Mouse (Mus musculus): ENCODE data around the gene Paqr6.
A peak's percentile ranks its signal among the peaks of the same experiment; 100 is the strongest.

The Paqr6 gene

GRCm38 (mm10) chr3:88364337-88364736 is at the start of gene Paqr6:
Gene Paqr6, plus strand, starts transcription at chr3:88364584.
- DNase-seq (ENCODE audit: low spot score): peak; percentile 76

DNA sequence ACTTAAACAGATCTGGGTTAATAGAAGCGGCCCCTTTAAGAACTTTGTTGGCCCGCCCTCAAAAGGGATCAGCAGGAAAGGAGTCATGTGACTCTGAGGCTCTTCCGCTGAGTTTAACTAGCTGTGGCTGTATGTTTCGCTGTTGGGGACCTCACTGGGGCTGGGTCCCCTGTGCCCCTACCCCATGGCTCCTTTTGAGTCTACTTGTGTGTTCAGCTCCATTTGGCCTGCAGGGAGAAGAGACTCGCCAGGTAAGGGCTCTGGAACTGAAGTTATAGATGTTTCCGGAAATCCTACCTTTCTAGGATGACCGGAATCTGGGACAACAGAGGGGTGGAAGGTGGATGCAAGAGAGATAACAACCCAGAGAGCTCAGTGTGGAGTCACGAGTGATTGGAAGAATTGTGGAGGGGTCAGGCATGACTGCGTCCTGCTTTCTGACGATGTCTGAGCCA is 39.4 kb upstream of the Paqr6 start, which contains the start of gene Glmp:
Gene Glmp, plus strand, starts transcription at position 73 of the 455 bp plus-strand sequence.
- peak; percentile 17 for DNase-seq (ENCODE audit: low spot score)

DNA sequence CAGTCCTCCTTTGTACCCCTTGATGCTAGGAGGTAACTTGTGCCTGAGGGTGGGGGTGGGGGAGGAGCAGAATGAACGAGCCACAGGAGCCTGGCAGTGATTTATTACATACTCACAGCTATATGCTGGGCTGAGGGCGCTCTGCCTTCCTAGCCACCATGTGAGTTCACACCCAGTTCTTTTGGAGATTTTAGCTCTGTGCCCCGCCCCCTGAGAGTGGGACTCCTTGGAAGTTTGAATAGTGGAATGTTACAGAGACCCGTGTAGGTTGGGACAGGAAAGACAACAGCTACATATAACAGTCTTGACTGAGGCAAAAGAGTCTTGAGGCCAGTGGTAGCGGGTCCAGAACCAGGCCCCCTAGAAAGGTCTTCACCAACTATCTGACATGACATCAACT is 35.4 kb upstream of the Paqr6 start:
- DNase-seq (ENCODE audit: low spot score): no peak

DNA sequence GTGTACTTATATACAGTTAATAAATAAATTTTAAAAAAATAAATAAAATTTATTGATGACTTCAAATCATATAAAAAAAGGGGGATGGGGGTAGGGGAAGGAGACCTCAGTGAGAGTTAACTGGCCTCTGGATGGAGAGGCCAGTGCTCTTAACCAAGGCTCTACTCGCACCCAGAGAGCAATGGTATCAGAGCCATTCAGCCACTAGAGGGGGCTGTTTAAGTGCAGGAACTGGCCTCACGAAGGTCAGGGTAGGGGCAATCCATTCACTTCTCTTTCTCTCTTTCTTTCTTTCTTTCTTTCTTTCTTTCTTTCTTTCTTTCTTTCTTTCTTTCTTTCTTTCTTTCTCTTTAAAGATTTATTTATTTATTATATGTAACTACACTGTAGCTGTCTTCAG is 33.1 kb upstream of the Paqr6 start:
- no peak for DNase-seq (ENCODE audit: low spot score)

GRCm38 (mm10) chr3:88334029-88334658 is 30.2 kb upstream of the Paqr6 start:
- DNase-seq (ENCODE audit: low spot score): no peak

GRCm38 (mm10) chr3:88334902-88335435 is 29.4 kb upstream of the Paqr6 start:
- no peak for DNase-seq (ENCODE audit: low spot score)

DNA sequence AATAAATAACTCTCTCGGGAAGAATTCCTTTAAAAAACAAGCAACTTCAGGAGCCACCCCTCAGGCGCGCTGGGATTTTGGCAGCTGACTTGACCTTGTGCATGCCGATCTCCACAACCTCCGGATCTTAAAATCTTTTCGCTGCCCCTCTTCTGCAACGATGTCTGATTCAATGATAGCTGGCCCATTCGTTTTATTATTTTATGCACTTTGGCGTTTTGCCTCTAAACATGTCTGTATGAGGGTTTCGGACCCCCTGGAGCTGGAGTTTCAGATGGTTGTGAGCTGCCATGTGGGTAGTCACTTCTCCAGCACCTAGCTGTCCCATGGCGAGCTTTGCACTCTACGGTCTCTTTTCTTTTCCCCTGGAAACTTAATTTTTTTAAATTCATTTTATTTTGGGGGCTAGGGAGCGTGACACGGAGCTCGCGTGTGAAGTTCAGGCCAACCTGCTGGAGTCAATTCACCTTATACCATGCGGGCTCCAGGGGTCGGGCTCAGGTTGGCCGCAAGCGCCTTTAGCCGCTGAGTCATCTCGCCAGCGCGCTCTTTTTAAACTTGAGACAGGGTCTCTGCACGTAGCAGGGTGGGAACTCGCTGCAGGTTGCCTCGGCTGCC is 28.8 kb upstream of the Paqr6 start:
- no peak for DNase-seq (ENCODE audit: low spot score)

DNA sequence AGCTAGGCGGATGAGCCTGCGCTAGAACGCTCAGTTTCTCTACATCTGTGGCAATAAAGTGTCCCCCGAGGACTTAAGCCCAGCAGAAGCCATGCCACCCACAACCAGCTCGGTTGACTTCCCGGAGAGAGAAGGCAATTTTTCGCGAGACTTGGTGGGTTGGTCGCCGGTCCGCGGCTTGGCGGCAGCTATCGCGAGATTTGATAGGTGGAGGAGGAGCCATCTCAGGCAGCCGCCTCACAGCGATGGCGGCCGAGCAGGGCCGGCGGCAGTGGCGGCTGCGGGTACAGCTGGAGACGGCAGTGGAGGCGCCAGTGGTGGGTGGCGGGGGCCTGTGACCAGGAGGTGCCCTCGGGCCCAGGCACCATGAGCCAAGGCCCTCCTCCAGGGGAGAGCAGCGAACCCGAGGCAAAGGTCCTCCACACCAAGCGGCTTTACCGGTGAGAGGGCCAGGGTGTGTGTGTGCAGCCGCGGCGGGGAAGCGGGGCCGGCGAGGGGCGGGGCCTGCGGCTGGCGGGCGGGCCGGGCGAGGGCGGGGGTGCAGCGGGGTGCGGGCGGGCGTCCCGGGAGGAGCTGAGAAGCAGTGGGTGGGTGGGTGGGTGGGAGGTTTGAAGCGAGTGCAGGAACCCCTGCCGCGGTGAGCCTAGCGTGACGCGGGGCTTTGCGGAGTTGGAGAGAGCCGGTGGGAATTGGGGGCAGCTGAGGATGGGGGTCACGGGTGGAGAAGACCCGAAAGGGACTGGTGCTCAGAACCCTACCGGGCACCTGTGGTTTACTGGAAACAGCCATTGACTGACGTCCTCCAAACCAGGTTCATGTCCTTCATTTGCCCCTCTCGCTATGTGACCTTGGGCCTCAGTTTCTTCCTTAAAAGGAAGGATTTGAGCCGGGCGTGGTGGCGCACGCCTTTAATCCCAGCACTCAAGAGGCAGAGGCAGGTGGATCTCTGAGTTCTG is 28.0 kb upstream of the Paqr6 start, which contains the start of the genes Tmem79 and Smg5:
Gene Tmem79, minus strand, starts transcription at position 91 of the 956 bp plus-strand sequence.
Gene Smg5, plus strand, starts transcription at position 203 of the 956 bp plus-strand sequence.
- peak; percentile 96 for DNase-seq (ENCODE audit: low spot score)

GRCm38 (mm10) chr3:88337367-88338020 is 26.9 kb upstream of the Paqr6 start:
- no peak for DNase-seq (ENCODE audit: low spot score)

- DNase-seq (ENCODE audit: low spot score): no peak
These were observed 26.1 kb upstream of the Paqr6 start for GRCm38 (mm10) chr3:88338316-88338715.

DNA sequence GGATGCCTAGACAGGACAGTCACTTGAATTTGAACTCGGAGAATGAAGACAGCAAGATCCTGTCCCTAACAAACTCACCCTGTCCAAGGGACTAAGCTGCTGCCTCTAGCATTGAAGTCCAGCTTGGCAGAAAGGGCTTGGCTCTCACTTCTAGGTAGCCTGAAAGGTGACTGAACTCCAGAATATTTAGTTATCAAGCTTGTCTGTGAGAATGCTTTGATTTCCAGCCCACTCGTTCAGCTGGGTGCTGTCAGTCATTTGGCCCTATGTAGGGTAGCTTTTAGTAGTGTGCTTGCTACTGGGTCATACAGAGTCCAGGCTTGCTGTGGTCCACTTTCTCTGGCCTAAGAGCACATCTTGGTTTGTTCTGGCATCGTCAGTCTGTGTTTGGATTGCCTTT is 25.4 kb upstream of the Paqr6 start:
- no peak for DNase-seq (ENCODE audit: low spot score)

- DNase-seq (ENCODE audit: low spot score): no peak
These were observed 13.7 kb upstream of the Paqr6 start for GRCm38 (mm10) chr3:88350732-88351131.

DNA sequence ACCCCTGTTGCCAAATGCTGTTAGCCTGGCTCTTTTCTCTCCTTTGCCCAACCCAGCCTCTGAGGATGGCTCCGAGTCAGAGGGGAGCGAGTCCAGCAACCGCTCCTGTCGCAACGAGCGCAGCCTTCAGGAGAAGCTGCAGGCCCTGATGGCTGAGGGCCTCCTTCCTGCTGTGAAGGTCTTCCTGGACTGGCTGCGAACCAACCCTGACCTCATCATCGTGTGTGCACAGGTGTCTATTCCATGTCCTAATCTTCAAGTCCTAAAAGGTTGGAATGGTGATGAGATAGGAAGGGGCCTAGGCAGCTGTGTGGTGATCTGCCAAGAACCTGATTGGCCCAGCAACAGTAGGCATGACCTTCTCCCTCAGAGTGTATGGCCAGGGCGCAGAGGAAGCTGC is 11.5 kb upstream of the Paqr6 start:
- DNase-seq (ENCODE audit: low spot score): no peak

DNA sequence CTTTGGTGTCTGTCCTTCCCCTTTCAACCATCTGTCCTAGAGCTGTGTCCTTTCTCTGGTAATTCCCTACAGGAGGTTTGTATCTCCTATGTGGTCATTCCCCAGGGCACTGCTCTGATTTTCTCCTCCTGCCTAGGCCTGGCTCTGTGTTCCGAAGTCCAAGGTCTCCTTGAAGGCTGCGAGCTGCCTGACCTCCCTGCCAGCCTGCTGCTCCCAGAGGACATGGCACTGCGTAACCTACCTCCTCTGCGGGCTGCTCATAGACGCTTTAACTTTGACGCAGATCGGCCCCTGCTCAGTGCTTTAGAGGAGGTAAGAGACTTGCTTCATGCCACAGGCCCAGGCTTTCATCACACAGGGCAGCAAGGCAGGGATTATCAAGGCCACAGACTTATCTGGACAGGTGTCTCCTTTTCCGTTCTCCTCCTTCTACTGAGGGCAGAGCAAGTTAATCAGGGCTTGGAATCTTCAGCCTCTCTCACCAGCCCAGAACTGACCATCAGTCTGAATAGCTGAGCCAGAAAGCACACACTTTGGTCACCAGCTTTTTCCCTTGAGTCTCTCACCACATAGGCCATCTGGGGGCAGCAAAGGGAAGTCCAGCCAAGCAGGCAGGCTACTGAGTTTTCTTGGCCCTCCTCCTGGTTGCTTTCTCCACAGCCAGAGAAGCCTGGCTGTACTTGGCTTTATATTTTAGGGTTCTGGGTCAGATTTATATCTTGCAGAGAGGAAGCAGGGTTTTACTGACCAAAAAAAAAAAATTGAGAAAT is 9.8 kb upstream of the Paqr6 start:
- DNase-seq (ENCODE audit: low spot score): no peak

- DNase-seq (ENCODE audit: low spot score): no peak
These were observed 4.8 kb upstream of the Paqr6 start for GRCm38 (mm10) chr3:88359584-88359983.

- no peak for DNase-seq (ENCODE audit: low spot score)
These were observed 4.4 kb upstream of the Paqr6 start for GRCm38 (mm10) chr3:88359989-88360388.

DNA sequence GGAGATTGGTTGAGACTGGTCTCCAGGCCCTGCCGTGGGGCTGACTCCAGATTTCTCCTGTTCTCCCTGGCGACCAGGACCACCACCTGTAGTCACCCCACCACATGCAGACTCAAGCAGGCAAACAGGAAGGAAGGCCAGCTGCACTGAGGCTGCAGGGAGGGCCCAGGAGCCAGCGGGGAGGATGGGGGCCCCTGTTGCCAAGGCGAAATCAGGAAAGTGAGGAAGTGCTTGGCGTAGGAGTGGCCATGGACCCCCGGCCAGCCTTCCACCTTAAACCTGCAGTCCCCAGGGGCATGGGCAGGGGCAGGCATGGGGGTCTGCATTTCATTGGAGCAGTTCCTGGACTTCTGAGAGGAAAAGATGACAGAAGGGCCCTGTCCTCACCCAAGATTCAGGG is 3.3 kb upstream of the Paqr6 start:
- no peak for DNase-seq (ENCODE audit: low spot score)

DNA sequence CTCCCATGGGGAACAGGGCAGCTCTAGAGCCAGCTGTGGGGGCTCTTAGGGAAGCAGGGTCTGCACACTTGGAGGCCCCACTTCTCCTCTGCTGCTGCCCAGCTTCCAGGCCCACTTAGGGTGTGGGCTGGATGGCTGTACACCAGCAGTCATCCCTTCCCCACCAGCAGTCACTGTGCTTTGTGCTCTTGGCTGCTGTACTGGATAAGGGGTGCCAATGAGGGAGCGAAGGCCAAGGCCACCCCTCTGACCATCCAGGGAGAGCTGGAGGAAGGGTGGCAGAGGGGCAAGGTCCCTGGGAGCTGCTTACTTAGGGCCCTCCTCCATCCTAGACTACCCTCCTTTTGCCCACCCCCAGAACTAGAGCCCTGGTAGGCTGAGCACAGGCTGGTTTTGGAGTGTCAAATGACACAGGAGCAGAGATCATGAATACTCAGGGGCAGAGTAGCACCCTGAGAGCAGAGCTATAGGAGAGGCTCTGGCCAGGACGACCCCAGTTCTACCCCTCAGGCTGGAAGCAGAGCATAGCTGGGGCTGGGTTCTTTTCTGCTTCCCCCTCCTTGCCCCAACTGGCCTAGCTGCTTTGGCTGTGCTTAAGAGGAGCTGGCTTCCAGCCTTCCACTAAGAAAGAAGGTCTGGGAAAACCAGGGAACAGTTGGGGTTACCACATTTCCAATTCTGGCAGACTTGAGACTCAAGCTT is 2.6 kb upstream of the Paqr6 start:
- DNase-seq (ENCODE audit: low spot score): no peak

DNA sequence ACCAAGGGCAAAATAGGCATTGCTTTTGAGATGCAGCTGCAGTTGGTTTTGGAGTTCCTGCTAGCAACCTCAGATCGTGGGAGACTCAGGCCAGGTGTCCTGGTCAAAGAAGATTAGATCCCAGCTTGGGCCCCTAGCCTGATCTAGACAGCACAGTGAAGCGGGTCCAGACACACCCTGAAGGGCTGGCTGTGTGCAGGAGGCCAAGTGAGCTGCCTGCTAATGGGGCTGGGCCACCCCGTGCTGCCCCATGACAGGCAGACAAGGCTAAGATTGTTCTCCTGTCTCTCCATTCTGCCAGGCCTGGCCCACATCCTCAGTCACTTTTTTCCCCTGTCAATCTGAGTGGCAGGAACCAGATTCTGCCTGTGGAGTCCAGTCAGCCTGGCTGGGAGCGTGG is 684 bp upstream of the Paqr6 start:
- no peak for DNase-seq (ENCODE audit: low spot score)

DNA sequence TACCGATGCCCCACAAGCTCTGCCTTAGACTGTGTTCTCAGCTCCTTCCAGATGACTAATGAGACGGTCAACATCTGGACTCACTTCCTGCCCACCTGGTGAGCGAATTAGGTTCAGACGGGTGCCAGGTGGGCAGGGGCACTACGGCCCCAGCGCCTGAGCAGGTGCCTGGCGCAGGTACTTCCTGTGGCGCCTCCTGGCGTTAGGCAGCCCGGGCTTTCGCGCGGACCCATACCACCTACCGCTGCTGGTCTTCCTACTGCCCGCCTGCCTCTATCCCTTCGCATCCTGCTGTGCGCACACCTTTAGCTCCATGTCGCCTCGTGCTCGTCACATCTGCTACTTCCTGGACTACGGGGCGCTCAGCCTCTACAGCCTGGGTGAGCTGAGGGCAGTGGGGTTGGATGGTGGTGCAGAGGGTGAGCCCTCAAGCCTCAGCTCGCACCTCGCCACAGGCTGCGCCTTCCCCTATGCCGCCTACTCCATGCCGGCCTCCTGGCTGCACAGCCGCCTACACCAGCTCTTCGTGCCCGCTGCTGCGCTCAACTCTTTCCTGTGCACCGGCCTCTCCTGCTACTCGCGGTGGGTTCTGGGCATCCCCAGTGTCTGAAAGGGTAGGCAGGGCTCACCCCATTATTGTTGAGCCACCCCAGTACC is 1.4 kb downstream of the Paqr6 start:
- no peak for DNase-seq (ENCODE audit: low spot score)
